Mouse (Mus musculus) intestine, embryonic 16.5 days (tissue): ENCODE measurements at regions not wholly inside any gene's neighbourhood (a gene's known extent, or its start where the extent isn't known, plus 50 kb on each side); places are given as distances from the start of the nearest gene placed in this dataset.

Experiments
- ATAC-seq: fragments of 200-750 bp; cut with Nextera tagmentation; 2 replicates; pipeline ENCODE4 v1.8.0; 2017; ENCODE audit warnings: moderate TSS enrichment, moderate library complexity
- H3K27ac ChIP-seq: fragments of 300-500 bp; sonication (generic); 2 replicates; pipeline ENCODE4 v1.5.1; 2014; ENCODE audit warnings: mild to moderate bottlenecking, low read length
- H3K27me3 ChIP-seq: fragments of 300-500 bp; sonication (generic); replicated peaks from 2 replicates; pipeline ENCODE4 v1.6.1; 2014; ENCODE audit warnings: low read length, control low read depth, mixed read lengths; ENCODE audit not compliant: control insufficient read depth, insufficient read depth
- H3K36me3 ChIP-seq: fragments of 300-500 bp; sonication (generic); 2 replicates; pipeline ENCODE4 v1.6.1; 2014; ENCODE audit warnings: low read length, control low read depth; ENCODE audit not compliant: control insufficient read depth, insufficient read depth
- H3K4me1 ChIP-seq: fragments of 300-500 bp; sonication (generic); 2 replicates; pipeline ENCODE4 v1.6.1; 2014; ENCODE audit warnings: low read length, control low read depth, mixed read lengths; ENCODE audit not compliant: control insufficient read depth, insufficient read depth
- H3K4me2 ChIP-seq: fragments of 300-500 bp; sonication (generic); 2 replicates; pipeline ENCODE4 v1.6.1; 2014; ENCODE audit warnings: low read depth, low read length, control low read depth
- H3K4me3 ChIP-seq: fragments of 300-500 bp; sonication (generic); 2 replicates; pipeline ENCODE4 v1.5.1; 2014; ENCODE audit warnings: mild to moderate bottlenecking, low read length
- H3K9ac ChIP-seq: fragments of 300-500 bp; sonication (generic); 2 replicates; pipeline ENCODE4 v1.6.1; 2014; ENCODE audit warnings: low read depth, low read length
- H3K9me3 ChIP-seq: fragments of 300-500 bp; sonication (generic); 2 replicates; pipeline ENCODE4 v1.6.1; 2016; ENCODE audit warnings: low read length, control low read depth; ENCODE audit not compliant: control insufficient read depth
- WGBS: fragments of 180-500 bp; shearing (Covaris S2); extraction: QIAGEN DNeasy Blood & Tissue Kit; methylation state at CpG from one replicate; pipeline ENCODE4 v1.1.7; 2014; 5-methylcytosine and 5-hydroxymethylcytosine counted together

DNA sequence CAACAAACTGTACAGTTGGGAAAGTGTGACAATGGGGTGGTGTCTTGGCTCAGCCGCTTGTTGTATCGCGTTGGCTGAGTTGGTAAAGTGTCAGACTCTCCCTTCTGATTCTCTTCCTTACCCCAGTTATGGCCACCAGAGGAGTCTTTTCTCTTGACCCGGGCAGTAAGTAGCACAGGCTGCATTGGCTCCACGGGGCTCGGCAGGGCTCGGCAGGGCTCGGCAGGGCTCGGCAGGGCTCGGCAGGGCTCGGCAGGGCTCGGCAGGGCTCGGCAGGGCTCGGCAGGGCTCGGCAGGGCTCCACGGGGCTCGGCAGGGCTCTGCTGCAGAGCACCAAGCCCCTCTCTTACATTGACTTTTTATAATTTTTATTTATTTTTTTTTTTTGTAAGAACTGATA is 91.6 kb upstream of the Topaz1 start:
- H3K27me3 ChIP-seq = no peaks in the 10 kb centered on the region
- WGBS = 37% methylated on average over 17 of the region's 17 CpGs
- H3K9me3 ChIP-seq = no peaks in the 10 kb centered on the region
- H3K4me1 ChIP-seq = no peaks in the 10 kb centered on the region
- H3K4me3 ChIP-seq = no peak overlapping the region
- no peak overlapping the region for H3K9ac ChIP-seq
- no peaks in the 10 kb centered on the region for H3K36me3 ChIP-seq
- no peak overlapping the region for H3K27ac ChIP-seq
- no peak for ATAC-seq
- no peak overlapping the region for H3K4me2 ChIP-seq

DNA sequence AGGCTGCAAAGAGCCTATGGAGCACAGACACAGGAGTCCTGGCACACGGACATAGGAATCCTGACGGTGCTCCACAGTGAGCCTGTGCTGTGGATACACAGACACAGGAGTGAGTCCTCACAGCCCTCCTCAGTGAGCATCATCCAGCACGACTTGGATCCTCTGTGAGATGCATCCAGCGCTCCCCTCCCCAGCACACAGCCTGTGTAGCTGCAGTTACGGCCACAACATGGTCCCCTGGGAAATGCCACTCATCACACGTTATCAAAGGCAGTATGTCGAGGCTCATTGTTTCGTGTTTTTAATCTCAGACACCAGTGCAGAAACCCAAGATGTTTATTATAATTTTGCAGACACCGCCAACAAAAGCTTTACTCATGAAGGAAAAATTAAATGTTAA is 87.1 kb upstream of the Topaz1 start:
- Histone ChIP-seq H3K27me3 (no peaks in the 10 kb centered on the region), H3K4me3 (no peak overlapping the region), H3K36me3 (no peaks in the 10 kb centered on the region), H3K9me3 (no peaks in the 10 kb centered on the region), H3K27ac (no peak overlapping the region), H3K9ac (no peak overlapping the region), H3K4me2 (no peak overlapping the region), H3K4me1 (no peaks in the 10 kb centered on the region)
- 69% methylated on average over 9 of the region's 9 CpGs for WGBS
- ATAC-seq = no peak

DNA sequence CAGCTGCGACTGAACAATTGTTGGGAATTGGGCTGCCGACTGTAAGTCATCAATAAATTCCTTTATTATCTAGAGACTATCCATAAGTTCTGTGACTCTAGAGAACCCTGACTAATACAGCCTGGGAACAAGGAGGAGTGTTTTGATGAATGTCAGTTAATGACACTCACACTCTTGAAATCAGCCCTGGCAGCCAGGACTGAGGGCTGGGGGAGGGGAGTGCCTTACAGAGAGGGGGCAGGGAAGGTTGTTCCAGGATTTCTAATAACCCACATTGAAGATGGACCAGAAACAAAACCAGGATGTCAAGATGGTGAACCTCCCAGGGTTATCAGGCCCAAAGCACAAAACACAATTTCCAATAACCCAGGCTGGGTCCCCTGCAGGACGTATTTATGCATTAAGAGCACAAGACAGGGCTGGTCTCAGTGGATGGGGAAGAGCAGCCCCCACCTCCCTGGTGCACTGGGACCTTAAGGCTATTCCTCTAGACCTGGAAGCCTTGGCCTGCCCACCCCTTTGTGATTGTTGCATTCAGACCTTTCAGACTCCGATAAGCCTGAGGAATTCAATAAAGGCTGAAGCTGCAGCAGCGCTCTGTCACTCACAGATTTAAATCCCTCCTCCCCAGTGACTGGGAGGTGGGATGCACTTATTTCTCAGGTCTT is 80.0 kb upstream of the Topaz1 start:
- no peak for ATAC-seq
- H3K4me3 ChIP-seq = no peak overlapping the region
- H3K27ac ChIP-seq = no peak overlapping the region
- WGBS = 38% methylated on average over 3 of the region's 5 CpGs
- H3K9me3 ChIP-seq = no peaks in the 10 kb centered on the region
- H3K36me3 ChIP-seq = no peaks in the 10 kb centered on the region
- no peak overlapping the region for H3K9ac ChIP-seq
- H3K4me1 ChIP-seq = no peaks in the 10 kb centered on the region
- H3K27me3 ChIP-seq = no peaks in the 10 kb centered on the region
- H3K4me2 ChIP-seq = no peak overlapping the region

DNA sequence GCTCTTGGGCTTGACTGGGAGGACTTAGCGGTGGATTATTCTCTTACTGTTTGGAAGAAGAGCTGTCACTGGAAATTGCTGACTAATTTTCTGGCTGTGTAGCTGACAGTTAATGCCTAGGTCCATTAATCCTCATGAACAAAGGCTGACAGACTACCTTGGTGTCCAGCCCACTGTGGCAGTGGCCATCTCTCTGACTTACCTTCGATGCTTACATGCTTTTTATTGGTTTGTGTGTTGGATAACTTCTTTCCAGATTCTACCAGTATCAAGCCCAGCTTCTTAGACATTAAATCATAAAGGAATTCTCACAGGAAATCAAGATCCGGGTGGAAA is 79.5 kb upstream of the Topaz1 start:
- WGBS = 66% methylated on average over 3 of the region's 3 CpGs
- no peaks in the 10 kb centered on the region for H3K27me3 ChIP-seq
- no peaks in the 10 kb centered on the region for H3K36me3 ChIP-seq
- no peak overlapping the region for H3K4me3 ChIP-seq
- H3K9me3 ChIP-seq = no peaks in the 10 kb centered on the region
- H3K27ac ChIP-seq = no peak overlapping the region
- H3K4me1 ChIP-seq = no peaks in the 10 kb centered on the region
- ATAC-seq = no peak
- no peak overlapping the region for H3K9ac ChIP-seq
- H3K4me2 ChIP-seq = no peak overlapping the region

- H3K27me3 ChIP-seq = no peaks in the 10 kb centered on the region
- 0 out of 2 replicates have a peak overlapping the region, but pooled peaks have one; percentile 7 for H3K9ac ChIP-seq
- no peak overlapping the region for H3K27ac ChIP-seq
- no peak overlapping the region for H3K4me3 ChIP-seq
- no peaks in the 10 kb centered on the region for H3K36me3 ChIP-seq
- no peaks in the 10 kb centered on the region for H3K9me3 ChIP-seq
- WGBS = 71% methylated on average over 3 of the region's 3 CpGs
- H3K4me2 ChIP-seq = no peak overlapping the region
- H3K4me1 ChIP-seq = no peaks in the 10 kb centered on the region
- ATAC-seq = no peak
Observed at GRCm38 (mm10) chr9:122673777-122674176, 73.4 kb upstream of the Topaz1 start.

GRCm38 (mm10) chr9:122678001-122678696 is 69.0 kb upstream of the Topaz1 start:
- no peak overlapping the region for H3K4me3 ChIP-seq
- H3K4me1 ChIP-seq = no peaks in the 10 kb centered on the region
- H3K27ac ChIP-seq = no peak overlapping the region
- H3K27me3 ChIP-seq = no peaks in the 10 kb centered on the region
- H3K36me3 ChIP-seq = no peaks in the 10 kb centered on the region
- 69% methylated on average over 14 of the region's 14 CpGs for WGBS
- ATAC-seq = no peak
- no peaks in the 10 kb centered on the region for H3K9me3 ChIP-seq
- H3K4me2 ChIP-seq = no peak overlapping the region
- no peak overlapping the region for H3K9ac ChIP-seq

GRCm38 (mm10) chr9:122687170-122687569 is 60.0 kb upstream of the Topaz1 start:
- no peak overlapping the region for H3K27ac ChIP-seq
- H3K4me1 ChIP-seq = no peaks in the 10 kb centered on the region
- no peaks in the 10 kb centered on the region for H3K9me3 ChIP-seq
- no peak for ATAC-seq
- 27% methylated on average over 4 of the region's 4 CpGs for WGBS
- no peaks in the 10 kb centered on the region for H3K36me3 ChIP-seq
- H3K4me3 ChIP-seq = no peak overlapping the region
- H3K27me3 ChIP-seq = no peaks in the 10 kb centered on the region
- H3K9ac ChIP-seq = no peak overlapping the region
- H3K4me2 ChIP-seq = no peak overlapping the region

DNA sequence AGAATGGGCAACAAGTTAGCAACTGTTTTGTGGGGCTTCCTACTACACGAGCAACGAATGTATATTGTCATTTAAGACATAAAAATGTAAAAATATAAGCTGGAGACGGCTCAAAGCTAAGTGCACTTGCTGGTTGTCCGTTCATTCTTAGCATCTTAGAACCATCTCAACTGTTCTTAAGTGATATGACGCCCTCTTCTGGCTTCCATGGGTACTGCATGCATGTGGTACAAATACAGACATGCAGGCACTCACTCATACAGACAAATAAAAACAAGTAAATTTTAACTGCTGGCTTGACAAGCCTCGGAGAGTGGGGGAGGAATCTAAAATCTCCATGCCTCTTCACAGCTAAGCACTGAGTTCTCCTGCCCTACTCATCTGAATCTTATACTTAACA is 55.3 kb upstream of the Topaz1 start:
- no peaks in the 10 kb centered on the region for H3K27me3 ChIP-seq
- ATAC-seq = no peak
- no peak overlapping the region for H3K4me2 ChIP-seq
- WGBS = 73% methylated on average over 6 of the region's 6 CpGs
- H3K9ac ChIP-seq = no peak overlapping the region
- H3K4me1 ChIP-seq = no peaks in the 10 kb centered on the region
- H3K9me3 ChIP-seq = no peaks in the 10 kb centered on the region
- H3K36me3 ChIP-seq = no peaks in the 10 kb centered on the region
- H3K4me3 ChIP-seq = no peak overlapping the region
- H3K27ac ChIP-seq = no peak overlapping the region

DNA sequence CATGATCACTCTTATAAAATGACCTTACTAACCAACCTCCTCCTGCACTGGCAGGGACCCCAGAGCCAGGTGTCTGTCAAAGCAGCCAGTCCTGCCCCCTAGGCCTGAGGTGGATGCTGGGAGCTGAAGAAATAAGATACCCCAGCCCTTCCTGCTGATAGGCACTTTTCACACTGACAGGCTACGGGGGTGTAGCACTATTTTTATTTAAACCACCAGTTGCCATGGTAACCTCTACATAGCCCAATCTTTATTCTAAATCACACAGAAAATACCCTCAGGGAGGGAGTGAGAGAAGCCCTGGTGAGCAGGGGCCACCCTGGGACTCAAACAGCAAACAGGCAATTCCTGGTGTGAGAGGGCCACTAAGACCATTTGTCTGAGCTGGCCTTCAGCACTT is 51.4 kb upstream of the Topaz1 start:
- Histone ChIP-seq H3K27me3 (no peaks in the 10 kb centered on the region), H3K9me3 (no peaks in the 10 kb centered on the region), H3K9ac (no peak overlapping the region), H3K4me1 (no peaks in the 10 kb centered on the region), H3K27ac (no peak overlapping the region), H3K4me3 (no peak overlapping the region), H3K4me2 (no peak overlapping the region), H3K36me3 (no peaks in the 10 kb centered on the region)
- no peak for ATAC-seq
- WGBS = 23% methylated on average over 1 of the region's 1 CpGs
